Mouse (Mus musculus) lung, postnatal 0 days (tissue): ENCODE results near the gene Cetn3.

Source experiments
- CTCF ChIP-seq: IDR thresholded peaks from 2 replicates; pipeline ENCODE4 v1.5.1; 2016; ENCODE audit warnings: antibody characterized with exemption, mild to moderate bottlenecking
- EP300 ChIP-seq: IDR thresholded peaks from 2 replicates; pipeline ENCODE4 v1.6.1; 2016; ENCODE audit warnings: antibody characterized with exemption, mild to moderate bottlenecking, control low read depth

DNA sequence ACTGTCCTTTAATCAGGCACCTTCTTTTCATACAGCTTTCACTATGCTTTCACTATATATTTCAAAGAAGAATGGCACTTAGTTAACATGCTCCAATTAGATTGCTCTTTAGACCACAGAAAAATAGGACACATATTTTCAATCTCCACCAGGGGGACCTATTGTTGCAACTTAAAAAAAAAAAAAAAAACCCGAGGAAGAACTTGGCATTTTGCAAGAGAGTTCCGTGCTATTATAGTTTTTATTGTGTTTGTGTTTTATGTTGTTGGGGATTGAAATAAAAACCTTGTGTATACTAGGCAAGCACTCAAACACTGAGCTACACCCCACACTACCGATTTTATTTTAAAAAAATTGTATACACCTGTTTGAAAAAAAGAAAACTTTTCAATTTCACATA, 18.2 kb downstream of the Cetn3 start:
- TF ChIP-seq CTCF, result peak; percentile 50
- TF ChIP-seq EP300, result no peak
